Mouse (Mus musculus) liver (tissue): ENCODE results near the gene Gpc5.
A peak's percentile ranks its signal among the peaks of the same experiment; 100 is the strongest.

Experiments used
- DNase-seq: peaks from one replicate; pipeline ENCODE4 v3.0.0-alpha.2; 2020; ENCODE audit warnings: mixed read lengths

Gene Gpc5

GRCm38 (mm10) chr14:115580466-115581255, 488.6 kb downstream of the Gpc5 start:
- DNase-seq, result no peak

- no peak for DNase-seq
These were observed 489.2 kb downstream of the Gpc5 start for GRCm38 (mm10) chr14:115581256-115581633.

GRCm38 (mm10) chr14:115600259-115601029, 508.4 kb downstream of the Gpc5 start:
- DNase-seq, result no peak

- DNase-seq, result no peak
These were observed 522.1 kb downstream of the Gpc5 start for GRCm38 (mm10) chr14:115614154-115614553.

GRCm38 (mm10) chr14:115616305-115616704, 524.3 kb downstream of the Gpc5 start:
- DNase-seq, result no peak

GRCm38 (mm10) chr14:115616846-115617245, 524.8 kb downstream of the Gpc5 start:
- DNase-seq, result no peak

GRCm38 (mm10) chr14:115620473-115620872, 528.5 kb downstream of the Gpc5 start:
- DNase-seq, result no peak

GRCm38 (mm10) chr14:115631160-115631898, 539.3 kb downstream of the Gpc5 start:
- no peak for DNase-seq

GRCm38 (mm10) chr14:115633311-115633710, 541.3 kb downstream of the Gpc5 start:
- DNase-seq, result no peak

GRCm38 (mm10) chr14:115679875-115680274, 587.9 kb downstream of the Gpc5 start:
- DNase-seq, result no peak

GRCm38 (mm10) chr14:115746013-115746412, 654.0 kb downstream of the Gpc5 start:
- DNase-seq, result no peak

- DNase-seq, result no peak
These were observed 668.2 kb downstream of the Gpc5 start for GRCm38 (mm10) chr14:115760241-115760640.

GRCm38 (mm10) chr14:115779382-115780177, 687.6 kb downstream of the Gpc5 start:
- DNase-seq, result no peak

GRCm38 (mm10) chr14:115804751-115805150, 712.7 kb downstream of the Gpc5 start:
- DNase-seq, result no peak

- peak; percentile 9 for DNase-seq
These were observed 727.0 kb downstream of the Gpc5 start for GRCm38 (mm10) chr14:115819021-115819420.

- no peak for DNase-seq
These were observed 729.6 kb downstream of the Gpc5 start for GRCm38 (mm10) chr14:115821657-115822056.

GRCm38 (mm10) chr14:115830485-115830884, 738.5 kb downstream of the Gpc5 start:
- DNase-seq, result peak; percentile 31

GRCm38 (mm10) chr14:115831219-115831755, 739.3 kb downstream of the Gpc5 start:
- DNase-seq, result peak; percentile 55

GRCm38 (mm10) chr14:115831854-115832625, 740.0 kb downstream of the Gpc5 start:
- DNase-seq, result no peak

- DNase-seq, result no peak
These were observed 751.8 kb downstream of the Gpc5 start for GRCm38 (mm10) chr14:115843783-115844182.

GRCm38 (mm10) chr14:115844773-115845427, 752.9 kb downstream of the Gpc5 start:
- no peak for DNase-seq
